Comparison of ENCODE assay signal across 13 mouse cellular contexts in the genomic region with DNA sequence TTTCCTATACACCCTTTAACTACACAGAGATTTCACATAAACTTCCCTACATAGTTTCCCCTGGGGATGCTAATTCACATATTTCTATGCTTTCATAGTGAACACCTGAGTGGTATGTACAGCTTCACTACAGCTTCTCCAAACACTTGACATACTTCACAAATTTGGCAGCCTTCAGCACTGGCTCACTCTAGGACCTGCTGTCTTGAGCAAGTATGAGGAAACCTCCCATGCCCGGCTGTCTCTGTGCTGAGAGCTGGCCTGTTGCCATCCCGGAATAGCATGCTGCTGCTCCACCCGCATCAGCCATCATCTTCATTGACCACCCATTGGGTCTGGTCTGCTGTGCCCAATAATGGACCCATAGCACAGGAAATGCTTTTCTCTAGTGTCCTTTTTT.
A peak's percentile ranks its signal among the peaks of the same experiment; 100 is the strongest.
DNase-seq lines count a peak whose midpoint lies in the region; ATAC-seq and TF ChIP-seq lines count a peak whose summit lies in the region.
"Had no signal": no experiment of that assay in that cellular context is flagged by ENCODE, and none has a peak within 500 bp of the region (broad histone marks: within the 10 kb centered on the region; RNA-seq: fewer than 3 reads in every experiment).

No protein-coding gene starts in this region.

- no peaks in the 10 kb centered on the region for H3K9me3 ChIP-seq in hindbrain, postnatal 0 days (ENCODE audit: low read length)
- no peaks in the 10 kb centered on the region for H3K9me3 ChIP-seq in hindbrain, embryonic 10.5 days
- H3K9me3 ChIP-seq in lung, embryonic 14.5 days (ENCODE audit: low read depth, low read length), result no peaks in the 10 kb centered on the region
- H3K9me3 ChIP-seq: embryonic facial prominence, embryonic 12.5 days; limb, embryonic 13.5 days; midbrain, embryonic 12.5 days had no signal

- H3K27me3 ChIP-seq in hindbrain, postnatal 0 days (ENCODE audit: insufficient read depth, low read length), result no peaks in the 10 kb centered on the region
- no peaks in the 10 kb centered on the region for H3K27me3 ChIP-seq in hindbrain, embryonic 10.5 days (ENCODE audit: insufficient read depth, poor library complexity, severe bottlenecking)
- no peaks in the 10 kb centered on the region for H3K27me3 ChIP-seq in lung, embryonic 14.5 days (ENCODE audit: insufficient read depth, low read length)
- H3K27me3 ChIP-seq: CH12.LX; embryonic facial prominence, embryonic 12.5 days; limb, embryonic 13.5 days; midbrain, embryonic 12.5 days had no signal

- no peak overlapping the region for H3K4me3 ChIP-seq in hindbrain, postnatal 0 days (ENCODE audit: low read length)
- H3K4me3 ChIP-seq in hindbrain, embryonic 10.5 days, result no peak overlapping the region
- no peak overlapping the region for H3K4me3 ChIP-seq in lung, embryonic 14.5 days (ENCODE audit: low read depth, low read length)
- H3K4me3 ChIP-seq: embryonic facial prominence, embryonic 12.5 days; limb, embryonic 13.5 days; midbrain, embryonic 12.5 days had no signal

- H3K27ac ChIP-seq in hindbrain, postnatal 0 days, result no peak overlapping the region
- no peak overlapping the region for H3K27ac ChIP-seq in hindbrain, embryonic 10.5 days
- no peak overlapping the region for H3K27ac ChIP-seq in lung, embryonic 14.5 days (ENCODE audit: low read depth)
- H3K27ac ChIP-seq: embryonic facial prominence, embryonic 12.5 days; limb, embryonic 13.5 days; midbrain, embryonic 12.5 days had no signal

- no peak for ATAC-seq in hindbrain, postnatal 0 days
- ATAC-seq in lung, embryonic 14.5 days (ENCODE audit: insufficient read depth), result peak; percentile 84
- ATAC-seq: liver, postnatal 0 days had no signal

- H3K36me3 ChIP-seq in hindbrain, postnatal 0 days (ENCODE audit: insufficient read depth, low read length), result no peaks in the 10 kb centered on the region
- H3K36me3 ChIP-seq in hindbrain, embryonic 10.5 days, result no peaks in the 10 kb centered on the region
- H3K36me3 ChIP-seq in lung, embryonic 14.5 days (ENCODE audit: insufficient read depth), result no peaks in the 10 kb centered on the region
- H3K36me3 ChIP-seq: embryonic facial prominence, embryonic 12.5 days; limb, embryonic 13.5 days; midbrain, embryonic 12.5 days had no signal

- WGBS in hindbrain, postnatal 0 days, result 70% methylated on average over 3 of the region's 3 CpGs
- WGBS in hindbrain, embryonic 10.5 days, result 93% methylated on average over 3 of the region's 3 CpGs
- WGBS in lung, embryonic 14.5 days, result 72% methylated on average over 3 of the region's 3 CpGs

- TF ChIP-seq CTCF in hindbrain, postnatal 0 days (IDR thresholded peaks at IDR 0.05; ENCODE audit: low read depth), result no peak
- TF ChIP-seq CTCF in lung, embryonic 14.5 days (IDR thresholded peaks at IDR 0.05; ENCODE audit: low read depth), result no peak

- H3K9ac ChIP-seq in hindbrain, postnatal 0 days (replicated peaks; ENCODE audit: low read length), result no peak overlapping the region
- no peak overlapping the region for H3K9ac ChIP-seq in lung, embryonic 14.5 days
- H3K9ac ChIP-seq: embryonic facial prominence, embryonic 12.5 days; limb, embryonic 13.5 days; liver, postnatal 0 days; midbrain, embryonic 12.5 days had no signal

- DNase-seq in adrenal gland, postnatal 10 days, result peak; percentile 10
- no peak for DNase-seq in adrenal gland, adult 8-10 months
- peak; percentile 21 for DNase-seq in hindbrain, postnatal 0 days (ENCODE audit: low spot score)
- no peak for DNase-seq in hindbrain, embryonic 10.5 days (ENCODE audit: low spot score)
- peak; percentile 13 for DNase-seq in NIH3T3 (ENCODE audit: low read depth)
- peak; percentile 42 for DNase-seq in lung, embryonic 14.5 days
- no peak for DNase-seq in layer of hippocampus, postnatal 10 days (ENCODE audit: low spot score in 2 of 2)
- DNase-seq in ovary, postnatal 36 days (ENCODE audit: low spot score), result no peak
- DNase-seq: liver, postnatal 0 days had no signal

- no peaks in the 10 kb centered on the region for H3K4me1 ChIP-seq in hindbrain, postnatal 0 days (ENCODE audit: insufficient read depth, low read length)
- H3K4me1 ChIP-seq in hindbrain, embryonic 10.5 days (replicated peaks), result no peaks in the 10 kb centered on the region
- no peaks in the 10 kb centered on the region for H3K4me1 ChIP-seq in lung, embryonic 14.5 days (ENCODE audit: insufficient read depth)
- H3K4me1 ChIP-seq: embryonic facial prominence, embryonic 12.5 days; midbrain, embryonic 12.5 days had no signal

- no peak overlapping the region for H3K4me2 ChIP-seq in hindbrain, postnatal 0 days (ENCODE audit: low read depth, low read length)
- no peak overlapping the region for H3K4me2 ChIP-seq in lung, embryonic 14.5 days
- H3K4me2 ChIP-seq: embryonic facial prominence, embryonic 12.5 days; limb, embryonic 13.5 days; midbrain, embryonic 12.5 days had no signal

Comparison
In these comparisons a context has a peak if more than half of its experiments do, and no peak if none do; other contexts are left out.
1. DNase-seq: peak in adrenal gland, postnatal 10 days (single experiment), hindbrain, postnatal 0 days (single experiment), NIH3T3 (single experiment) and lung, embryonic 14.5 days (single experiment); none in adrenal gland, adult 8-10 months (single experiment), hindbrain, embryonic 10.5 days (single experiment), layer of hippocampus, postnatal 10 days (0 of 2) and ovary, postnatal 36 days (single experiment).